ENCODE assay signal across 17 mouse cellular contexts in the genomic region with DNA sequence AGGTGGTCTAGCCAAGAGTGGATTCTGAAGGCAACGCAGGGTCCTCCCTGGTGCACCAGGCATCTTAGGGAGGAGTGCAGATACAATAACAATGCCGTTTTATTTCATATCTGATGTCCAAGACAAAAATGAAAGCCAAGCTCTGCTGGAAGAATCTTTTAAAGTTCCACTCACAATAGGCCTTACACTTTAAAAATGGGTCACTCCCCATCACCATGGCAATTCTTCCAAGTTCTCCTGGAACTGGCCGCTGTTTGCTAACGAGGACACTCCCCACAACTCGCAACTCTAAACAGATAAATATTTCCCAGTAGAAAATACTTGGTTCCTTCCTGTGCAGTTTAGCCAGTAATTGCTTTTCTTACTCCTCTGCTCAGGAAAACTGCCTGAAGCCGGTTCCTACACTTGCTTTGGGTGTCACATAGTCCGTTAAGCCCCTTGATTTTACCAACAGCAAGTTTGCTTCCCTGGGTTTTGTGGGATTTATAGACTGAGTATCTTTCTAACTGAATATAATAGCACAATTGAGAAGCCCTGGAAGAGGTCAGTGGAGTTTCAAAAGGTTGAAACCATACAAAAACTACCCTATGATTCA. TPM values are rescaled to one million over a fixed set of nuclear protein-coding genes. Genes with fewer than 3 reads are reported as not detected.
A peak's percentile ranks its signal among the peaks of the same experiment; 100 is the strongest.
DNase-seq lines count a peak whose midpoint lies in the region; ATAC-seq and TF ChIP-seq lines count a peak whose summit lies in the region.
"Had no signal": no experiment of that assay in that cellular context is flagged by ENCODE, and none has a peak within 500 bp of the region (broad histone marks: within the 10 kb centered on the region; RNA-seq: fewer than 3 reads in every experiment).

No protein-coding gene starts in this region.

- 42% methylated on average over 7 of the region's 7 CpGs for WGBS in heart, adult 2 months
- WGBS in heart, embryonic 10.5 days: 69% methylated on average over 7 of the region's 7 CpGs
- 56% methylated on average over 7 of the region's 7 CpGs for WGBS in stomach, embryonic 16.5 days
- 41% methylated on average over 7 of the region's 7 CpGs for WGBS in stomach, postnatal 0 days

- TF ChIP-seq CTCF in heart, adult 2 months (IDR thresholded peaks at IDR 0.05): no peak
- TF ChIP-seq CTCF in left cerebral cortex, adult 2 months (IDR thresholded peaks at IDR 0.05): no peak
- TF ChIP-seq CTCF in stomach, postnatal 0 days (IDR thresholded peaks at IDR 0.05; ENCODE audit: low read depth): no peak

- no peak for TF ChIP-seq POLR2A in heart, adult 2 months (IDR thresholded peaks at IDR 0.05; ENCODE audit: insufficient read depth, low read depth, low read length)

- ATAC-seq in stomach, embryonic 16.5 days (ENCODE audit: insufficient read depth, low FRiP score): no peak
- ATAC-seq in stomach, postnatal 0 days (ENCODE audit: low FRiP score, low TSS enrichment): no peak
- ATAC-seq: CD4-positive, CD25-positive, alpha-beta regulatory T cell, adult 4 months had no signal

- peak in 1 of 2 experiments; percentile 52 for DNase-seq in heart, adult 2 months
- DNase-seq in heart, embryonic 10.5 days (ENCODE audit: low spot score): no peak
- DNase-seq in left cerebral cortex, adult 2 months (ENCODE audit: extremely low spot score in 1 of 2, low spot score in 2 of 2): peak in 1 of 2 experiments; percentile 11
- no peak for DNase-seq in left cerebral cortex, adult 9 months (ENCODE audit: low spot score in 2 of 2)
- DNase-seq in stomach, postnatal 0 days (ENCODE audit: low spot score): no peak
- DNase-seq in testis, postnatal 14 days (ENCODE audit: low spot score): peak; percentile 73
- DNase-seq: cerebellum, postnatal 14 days; kidney, adult 8-10 months; lung, embryonic 14.5 days; midbrain, embryonic 14.5 days; right cerebral cortex, postnatal 14 days; thymus, postnatal 36 days had no signal

- intact Hi-C loops in heart, adult 2 months (cut with DNase I): no loop called here
- intact Hi-C loops in left cerebral cortex, adult 2 months (cut with DNase I): no loop called here

- H3K36me3 ChIP-seq in heart, adult 2 months (ENCODE audit: control insufficient read depth, insufficient read depth, low read length): no peaks in the 10 kb centered on the region
- no peaks in the 10 kb centered on the region for H3K36me3 ChIP-seq in heart, embryonic 10.5 days
- H3K36me3 ChIP-seq in stomach, embryonic 16.5 days (ENCODE audit: control insufficient read depth, insufficient read depth, low read length): no peaks in the 10 kb centered on the region
- no peaks in the 10 kb centered on the region for H3K36me3 ChIP-seq in stomach, postnatal 0 days (ENCODE audit: control insufficient read depth, insufficient read depth, low read length)
- H3K36me3 ChIP-seq: embryonic facial prominence, embryonic 13.5 days; limb, embryonic 13.5 days; neural tube, embryonic 12.5 days had no signal

- no peak overlapping the region for H3K4me3 ChIP-seq in heart, adult 2 months
- H3K4me3 ChIP-seq in heart, embryonic 10.5 days: no peak overlapping the region
- H3K4me3 ChIP-seq in left cerebral cortex, adult 2 months: no peak overlapping the region
- no peak overlapping the region for H3K4me3 ChIP-seq in stomach, embryonic 16.5 days (replicated peaks; ENCODE audit: low read length)
- H3K4me3 ChIP-seq in stomach, postnatal 0 days (ENCODE audit: low read depth, low read length): no peak overlapping the region
- H3K4me3 ChIP-seq: embryonic facial prominence, embryonic 13.5 days; limb, embryonic 13.5 days; neural tube, embryonic 12.5 days had no signal

- no peak overlapping the region for H3K4me2 ChIP-seq in stomach, embryonic 16.5 days (ENCODE audit: low read depth, low read length)
- H3K4me2 ChIP-seq in stomach, postnatal 0 days (replicated peaks; ENCODE audit: low read depth): no peak overlapping the region
- H3K4me2 ChIP-seq: embryonic facial prominence, embryonic 13.5 days; limb, embryonic 13.5 days; lung, embryonic 14.5 days; neural tube, embryonic 12.5 days had no signal

- H3K79me2 ChIP-seq in heart, adult 2 months (replicated peaks; ENCODE audit: control insufficient read depth, insufficient read depth, low read length): no peaks in the 10 kb centered on the region

- H3K27me3 ChIP-seq in heart, adult 2 months (ENCODE audit: control insufficient read depth, insufficient read depth, low read length): no peaks in the 10 kb centered on the region
- H3K27me3 ChIP-seq in heart, embryonic 10.5 days (ENCODE audit: insufficient read depth, poor library complexity, severe bottlenecking): no peaks in the 10 kb centered on the region
- no peaks in the 10 kb centered on the region for H3K27me3 ChIP-seq in stomach, embryonic 16.5 days (ENCODE audit: control insufficient read depth, insufficient read depth, low read length)
- H3K27me3 ChIP-seq in stomach, postnatal 0 days (ENCODE audit: control insufficient read depth, insufficient read depth, low read length): no peaks in the 10 kb centered on the region
- H3K27me3 ChIP-seq: embryonic facial prominence, embryonic 13.5 days; limb, embryonic 13.5 days; neural tube, embryonic 12.5 days had no signal

- H3K9ac ChIP-seq in heart, adult 2 months (ENCODE audit: low read depth, low read length): no peak overlapping the region
- 0 out of 2 replicates have a peak overlapping the region, but pooled peaks have one; percentile 25 for H3K9ac ChIP-seq in stomach, embryonic 16.5 days (ENCODE audit: low read length)
- H3K9ac ChIP-seq in stomach, postnatal 0 days (ENCODE audit: low read length): no peak overlapping the region
- H3K9ac ChIP-seq: embryonic facial prominence, embryonic 13.5 days; limb, embryonic 13.5 days; lung, embryonic 14.5 days; neural tube, embryonic 12.5 days had no signal

- peaks cover 3% of the 10 kb centered on the region for H3K4me1 ChIP-seq in heart, adult 2 months (ENCODE audit: control insufficient read depth, insufficient read depth, low read length)
- H3K4me1 ChIP-seq in heart, embryonic 10.5 days: 0 out of 2 replicates have a peak, but pooled peaks cover 6% of the 10 kb centered on the region
- 0 out of 2 replicates have a peak, but pooled peaks cover 4% of the 10 kb centered on the region for H3K4me1 ChIP-seq in stomach, embryonic 16.5 days (ENCODE audit: control insufficient read depth, insufficient read depth, low read length)
- H3K4me1 ChIP-seq in stomach, postnatal 0 days (replicated peaks; ENCODE audit: control insufficient read depth, insufficient read depth): no peaks in the 10 kb centered on the region
- H3K4me1 ChIP-seq: limb, embryonic 13.5 days; neural tube, embryonic 12.5 days had no signal

- no peaks in the 10 kb centered on the region for H3K9me3 ChIP-seq in heart, embryonic 10.5 days
- H3K9me3 ChIP-seq in stomach, embryonic 16.5 days (replicated peaks; ENCODE audit: control insufficient read depth, low read length): peaks cover 1% of the 10 kb centered on the region; the same call in 1 of the 2 replicates
- no peaks in the 10 kb centered on the region for H3K9me3 ChIP-seq in stomach, postnatal 0 days (ENCODE audit: control insufficient read depth, low read length)
- H3K9me3 ChIP-seq: embryonic facial prominence, embryonic 13.5 days had no signal

- no peak for TF ChIP-seq EP300 in heart, adult 2 months (IDR thresholded peaks at IDR 0.05; ENCODE audit: insufficient read depth, low read depth, low read length)
- TF ChIP-seq EP300 in stomach, postnatal 0 days (optimal IDR thresholded peaks at IDR 0.05): no peak

- H3K27ac ChIP-seq in heart, adult 2 months: peak overlapping the region; percentile 51
- no peak overlapping the region for H3K27ac ChIP-seq in heart, embryonic 10.5 days
- peak overlapping the region; percentile 82 for H3K27ac ChIP-seq in left cerebral cortex, adult 2 months
- H3K27ac ChIP-seq in stomach, embryonic 16.5 days (ENCODE audit: low read length): no peak overlapping the region
- no peak overlapping the region for H3K27ac ChIP-seq in stomach, postnatal 0 days (replicated peaks)
- H3K27ac ChIP-seq: embryonic facial prominence, embryonic 13.5 days; limb, embryonic 13.5 days; neural tube, embryonic 12.5 days had no signal

RNA-seq across cellular contexts. Expression of gene Add3, which starts 28.1 kb away (rescaled TPM):
- 10 to 100 TPM; 38.9 to 50.5 TPM for total RNA-seq in heart, adult 2 months (2021)
- 25.2 and 44.5 TPM in 2 replicates for polyA plus RNA-seq in heart, adult 2 months (2012; rRNA removed)
- 128 and 173 TPM in 2 replicates for polyA plus RNA-seq in heart, embryonic 10.5 days (2016; fragmentation: Nextera tagmentation; extraction: Ambion mirVana)
- total RNA-seq in left cerebral cortex, adult 2 months (2021): 10 to 100 TPM; 84.4 to 86.9 TPM
- polyA plus RNA-seq in stomach, embryonic 16.5 days (2015; fragmentation: Nextera tagmentation; extraction: Ambion mirVana): 82.6 and 84.9 TPM in 2 replicates
- polyA plus RNA-seq in stomach, postnatal 0 days (2015; fragmentation: Nextera tagmentation; extraction: Ambion mirVana): 48.2 and 52.4 TPM in 2 replicates

Comparison
In these comparisons a context has a peak if more than half of its experiments do, and no peak if none do; other contexts are left out.
1. H3K27ac ChIP-seq: peak in heart, adult 2 months (single experiment) and left cerebral cortex, adult 2 months (single experiment); none in heart, embryonic 10.5 days (single experiment), stomach, embryonic 16.5 days (single experiment) and stomach, postnatal 0 days (single experiment).